Mouse (Mus musculus) telencephalon, adult 2 months (tissue): ENCODE measurements at regions not wholly inside any gene's neighbourhood (a gene's known extent, or its start where the extent isn't known, plus 50 kb on each side); places are given as distances from the start of the nearest gene placed in this dataset.

ENCODE experiments used
- DNase-seq: peaks from one replicate; pipeline ENCODE4 v3.0.0-alpha.2; 2011; ENCODE audit warnings: low read depth, low spot score

DNA sequence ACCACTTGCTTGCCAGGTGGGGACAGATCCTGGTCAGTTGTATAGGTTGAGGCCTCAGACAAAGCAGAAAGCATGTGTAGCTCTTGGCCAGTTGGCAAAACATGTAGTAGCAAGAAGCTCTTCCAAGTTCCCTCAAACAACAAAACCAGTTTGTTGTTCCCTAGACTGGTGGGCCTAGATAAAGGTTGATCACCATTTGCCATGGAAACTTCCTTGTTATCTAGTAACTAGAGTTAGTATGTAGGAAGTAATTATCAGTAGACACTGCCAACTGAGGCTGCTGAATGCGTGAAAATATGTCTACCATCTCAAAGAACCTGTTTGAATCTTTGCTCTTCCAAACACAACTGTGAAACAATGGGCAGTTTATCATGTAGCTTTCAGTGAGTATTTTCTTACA is 1098.7 kb downstream of the Pcdh18 start:
- no peak for DNase-seq

DNA sequence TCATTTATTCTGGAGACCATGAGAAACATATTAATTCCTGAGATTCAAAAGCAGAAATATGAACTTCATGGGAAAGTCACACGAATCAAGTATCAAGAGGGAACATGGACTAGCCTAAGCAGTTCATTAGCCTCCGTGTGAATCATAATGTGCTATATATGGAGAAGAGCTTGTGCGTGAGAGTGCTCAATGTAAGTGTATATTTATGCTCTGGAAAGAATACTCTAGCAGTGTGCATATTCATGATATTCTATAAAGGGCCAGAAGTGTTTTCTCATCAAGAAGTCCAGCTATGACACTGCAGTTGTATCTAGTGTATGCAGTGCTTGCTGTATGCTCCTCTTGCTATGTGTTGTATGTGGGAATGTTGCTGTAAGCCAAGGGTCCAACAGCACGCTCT is 1102.0 kb downstream of the Pcdh18 start:
- DNase-seq, result no peak

DNA sequence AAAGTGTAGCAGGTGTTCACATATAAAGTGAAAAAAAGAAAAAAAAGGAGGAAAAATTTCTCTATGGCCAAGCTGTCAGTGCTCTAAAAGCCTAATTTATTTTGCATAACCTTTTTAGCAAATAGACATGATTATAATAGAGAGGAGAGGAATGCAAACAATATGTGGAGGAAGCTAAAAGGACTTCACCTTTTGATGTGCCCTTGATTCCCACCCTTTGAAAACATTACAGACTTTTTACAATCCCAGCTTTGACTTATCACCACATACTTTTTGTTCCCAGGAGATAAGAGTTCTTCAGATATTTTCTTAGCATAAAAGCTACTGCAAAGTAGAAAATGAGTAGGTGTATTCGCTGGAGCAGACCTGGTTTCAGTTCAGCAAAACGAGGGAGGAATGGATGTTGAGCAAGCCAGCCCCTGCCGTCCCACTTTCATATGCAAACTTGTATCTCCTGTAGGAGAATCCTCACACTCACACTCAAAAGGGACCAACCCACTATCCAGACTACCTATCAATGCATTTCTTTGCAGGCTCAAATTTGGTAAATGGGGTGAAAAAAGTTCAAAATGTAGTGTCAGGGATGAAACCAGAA is 1125.1 kb downstream of the Pcdh18 start:
- DNase-seq, result peak; percentile 23

GRCm38 (mm10) chr3:48608933-48609332 is 1148.2 kb downstream of the Pcdh18 start:
- DNase-seq, result no peak

GRCm38 (mm10) chr3:48604840-48605239 is 1152.3 kb downstream of the Pcdh18 start:
- DNase-seq, result no peak

- DNase-seq, result no peak
Observed at GRCm38 (mm10) chr3:48587341-48587740, 1169.8 kb downstream of the Pcdh18 start.

- no peak for DNase-seq
Observed at GRCm38 (mm10) chr3:48586145-48586544, 1171.0 kb downstream of the Pcdh18 start.

DNA sequence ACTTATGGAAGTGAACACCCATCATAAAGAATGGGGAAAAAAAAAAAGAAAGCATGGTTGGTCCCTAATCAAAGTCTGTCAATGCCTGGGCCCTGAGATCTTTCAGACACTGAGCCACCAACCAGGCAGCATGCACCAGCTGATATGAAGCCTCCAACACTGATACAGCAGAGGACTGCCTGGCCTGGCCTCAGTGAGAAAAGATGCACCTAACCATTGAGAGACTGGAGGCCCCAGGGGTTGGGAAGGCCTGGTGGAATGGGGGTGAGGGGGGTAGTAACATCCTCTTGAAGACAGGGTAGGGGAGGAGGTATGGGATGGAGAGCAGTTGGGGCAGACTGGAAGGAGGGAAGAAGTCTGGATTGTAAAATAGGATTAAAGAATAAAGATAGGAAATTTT is 1172.8 kb downstream of the Pcdh18 start:
- no peak for DNase-seq

GRCm38 (mm10) chr3:48582521-48582920 is 1174.6 kb downstream of the Pcdh18 start:
- DNase-seq, result no peak

- no peak for DNase-seq
Observed at GRCm38 (mm10) chr3:48579971-48580370, 1177.2 kb downstream of the Pcdh18 start.

DNA sequence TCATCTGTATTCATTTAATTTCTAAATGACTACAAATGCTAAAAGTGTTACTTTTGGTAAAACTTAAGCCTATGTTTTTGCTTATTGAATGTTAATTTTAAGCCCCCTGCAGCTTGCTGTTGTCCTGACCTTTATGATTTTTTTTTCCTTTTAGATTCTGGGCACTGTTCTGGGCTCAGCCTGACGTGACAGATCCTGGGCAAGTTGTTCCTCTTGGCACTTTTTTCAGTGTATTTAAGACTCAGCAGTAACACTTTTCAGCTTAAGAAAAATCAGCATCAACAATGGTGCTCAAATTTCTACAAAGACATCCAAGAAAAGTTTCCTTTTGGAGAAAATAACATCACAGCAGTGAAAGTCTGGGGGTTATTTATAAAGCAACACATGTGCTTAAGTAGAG is 1177.9 kb downstream of the Pcdh18 start:
- DNase-seq, result peak; percentile 44

- DNase-seq, result no peak
Observed at GRCm38 (mm10) chr3:48546669-48547068, 1210.5 kb downstream of the Pcdh18 start.

DNA sequence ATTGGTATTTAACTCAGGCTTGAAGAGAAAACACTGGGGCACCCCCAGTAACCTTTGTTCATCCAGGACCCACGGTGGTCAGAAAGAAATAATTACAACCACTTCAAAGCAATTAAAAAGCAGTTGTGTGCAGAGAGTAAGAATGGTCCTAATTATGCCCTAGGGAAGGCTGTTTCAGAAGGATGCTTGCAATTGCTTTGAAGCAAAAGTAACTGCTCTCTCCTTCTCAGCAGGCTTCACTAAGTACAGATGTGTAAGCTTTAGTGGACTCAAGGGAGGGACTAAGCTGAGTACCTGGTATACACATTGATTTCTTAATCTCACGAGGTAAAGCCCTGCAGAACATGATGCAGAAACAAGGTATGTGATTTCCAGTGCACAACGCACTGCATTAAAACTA is 1242.1 kb downstream of the Pcdh18 start:
- no peak for DNase-seq

DNA sequence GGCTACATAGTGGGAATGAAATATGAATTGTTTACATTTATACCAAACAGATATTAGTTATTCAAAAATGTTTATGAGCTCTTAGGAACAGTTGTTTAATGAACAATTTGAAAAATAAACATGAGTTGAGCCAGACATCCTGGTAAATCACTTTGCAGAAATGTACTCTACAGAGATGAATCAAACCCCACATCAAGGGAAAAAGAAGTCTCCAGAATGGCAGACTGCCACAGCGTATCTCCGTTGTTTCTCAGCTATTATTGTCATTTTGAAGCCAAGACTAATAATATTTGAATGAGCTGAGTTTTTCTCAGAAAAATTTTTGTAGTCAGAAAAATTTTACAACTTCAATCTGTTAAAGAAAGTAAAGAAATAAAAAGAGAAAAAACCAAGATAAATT is 1253.1 kb downstream of the Pcdh18 start:
- DNase-seq, result no peak

DNA sequence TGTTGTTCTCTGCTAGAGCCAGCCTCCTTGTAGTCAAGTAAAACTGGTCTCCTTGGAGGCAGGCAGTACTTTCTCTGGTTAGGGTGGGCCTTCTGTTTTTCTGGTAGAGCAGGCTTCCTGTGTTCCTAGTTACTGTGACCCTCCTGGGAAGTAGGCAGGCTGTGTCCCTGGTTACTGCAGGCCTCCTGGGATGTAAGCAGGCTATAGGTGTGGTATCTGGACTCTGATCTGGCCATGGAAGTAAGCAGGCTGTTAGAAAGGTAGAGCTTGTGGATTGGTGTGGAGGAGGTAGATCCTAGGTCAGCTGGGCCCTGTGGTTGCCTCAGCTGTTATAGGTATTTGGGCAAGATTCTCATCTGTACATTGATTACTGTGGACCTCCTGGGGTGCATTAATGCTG is 1292.4 kb downstream of the Pcdh18 start:
- no peak for DNase-seq

DNA sequence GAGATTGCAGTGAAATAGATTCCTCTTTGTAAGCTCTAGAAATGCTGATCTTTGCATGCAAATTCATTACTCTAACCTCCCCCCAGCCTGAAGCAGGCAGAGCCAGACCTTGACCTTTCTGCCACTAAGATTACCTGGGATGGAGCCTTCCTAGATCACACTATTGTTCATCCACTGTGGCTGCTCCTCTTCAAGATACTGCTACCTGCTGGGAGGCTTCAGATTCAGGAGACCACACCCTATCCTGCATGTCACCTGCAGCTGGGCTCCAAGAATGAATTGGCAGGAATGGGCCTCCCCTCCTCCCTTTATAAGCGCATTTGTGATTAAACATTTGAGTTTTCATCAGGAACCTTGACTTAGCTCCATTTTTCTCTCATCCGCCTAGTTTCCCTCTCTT is 1315.2 kb downstream of the Pcdh18 start:
- no peak for DNase-seq

DNA sequence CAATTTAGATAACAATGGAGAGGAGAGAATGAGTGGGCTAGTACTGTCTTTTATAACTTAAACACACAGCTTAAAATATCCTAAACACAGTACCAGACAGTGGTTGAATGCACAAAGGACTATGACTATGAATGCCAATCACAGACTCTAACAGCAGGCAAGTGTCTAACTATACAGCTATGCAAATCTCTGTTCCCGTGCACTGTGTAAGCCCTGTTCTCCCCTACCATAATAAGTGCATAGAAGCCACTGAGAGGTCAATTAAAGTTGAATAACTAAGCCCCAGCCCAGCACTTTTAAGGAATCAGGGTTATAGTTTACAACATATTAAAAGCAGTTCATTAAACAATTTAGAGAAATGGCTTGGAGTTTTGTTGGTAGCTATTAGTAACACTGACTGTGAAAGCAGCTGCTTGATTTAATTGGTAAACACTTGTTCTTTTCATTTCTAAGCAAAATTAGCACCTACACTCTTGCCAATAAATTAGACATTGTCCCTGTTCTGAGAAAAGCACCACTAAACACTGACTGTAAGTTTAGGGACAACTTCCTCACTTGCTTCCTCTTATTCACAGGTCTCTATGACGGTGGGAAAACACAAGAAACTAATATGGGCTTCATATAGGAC is 1327.6 kb downstream of the Pcdh18 start:
- peak; percentile 0 for DNase-seq

- DNase-seq, result no peak
Observed at GRCm38 (mm10) chr3:48389862-48390261, 1367.3 kb downstream of the Pcdh18 start.
